Mouse (Mus musculus) myocyte (in vitro differentiated cells): ENCODE data around the gene Slc25a16. TPM values are rescaled to one million over a fixed set of nuclear protein-coding genes. Genes with fewer than 3 reads are reported as not detected.
A peak's percentile ranks its signal among the peaks of the same experiment; 100 is the strongest.

Experiments used
- H3K27me3 ChIP-seq: one replicate; pipeline ENCODE4 v1.6.1; 2011; ENCODE audit not compliant: control insufficient read depth, insufficient read depth, insufficient read length
- H3K36me3 ChIP-seq: one replicate; pipeline ENCODE4 v1.6.1; 2011; ENCODE audit not compliant: control insufficient read depth, insufficient read depth
- H3K4me2 ChIP-seq: one replicate; pipeline ENCODE4 v1.6.1; 2011; ENCODE audit warnings: low read depth, control low read depth
- H3K4me3 ChIP-seq: one replicate; pipeline ENCODE4 v1.5.1; 2011; ENCODE audit warnings: mild to moderate bottlenecking, control low read depth, moderate library complexity
- H3K79me2 ChIP-seq: one replicate; pipeline ENCODE4 v1.6.1; 2011; ENCODE audit not compliant: control insufficient read depth, insufficient read depth
- H3ac ChIP-seq: one replicate; pipeline ENCODE4 v1.6.1; 2011; ENCODE audit not compliant: control insufficient read depth, insufficient read length
- CEBPB ChIP-seq: IDR thresholded peaks from 2 replicates; pipeline ENCODE4 v1.6.1; 2011; ENCODE audit warnings: mild to moderate bottlenecking, moderate library complexity; ENCODE audit not compliant: poor library complexity, insufficient read depth, severe bottlenecking
- E2F4 ChIP-seq: IDR thresholded peaks from one replicate; pipeline ENCODE4 v1.6.1; 2011; ENCODE audit warnings: mild to moderate bottlenecking, control low read depth, moderate library complexity; ENCODE audit not compliant: insufficient read depth
- MAX ChIP-seq: IDR thresholded peaks from one replicate; pipeline ENCODE4 v1.6.1; 2011; ENCODE audit warnings: low read depth, mild to moderate bottlenecking, control low read depth
- MYOD1 ChIP-seq, 3 experiments: IDR thresholded peaks; one replicate each; pipeline ENCODE4 v1.6.1; 2011; ENCODE audit warnings: control low read depth in 2 of 3, low read depth in 2 of 3, mild to moderate bottlenecking in 2 of 3, moderate library complexity in 1 of 3; ENCODE audit not compliant: insufficient read length in 2 of 3, control insufficient read depth in 1 of 3
- MYOG ChIP-seq, 3 experiments: IDR thresholded peaks; one replicate each; pipeline ENCODE4 v1.6.1; 2011; ENCODE audit warnings: control low read depth in 2 of 3, low read depth in 2 of 3, mild to moderate bottlenecking in 2 of 3; ENCODE audit not compliant: insufficient read length in 2 of 3, control insufficient read depth in 1 of 3, insufficient read depth in 1 of 3
- POLR2A ChIP-seq: IDR thresholded peaks from one replicate; pipeline ENCODE4 v1.6.1; 2011; ENCODE audit warnings: low read depth, mild to moderate bottlenecking, control low read depth, moderate library complexity; ENCODE audit not compliant: insufficient read length
- POLR2AphosphoS2 ChIP-seq: IDR thresholded peaks from one replicate; pipeline ENCODE4 v1.6.1; 2011; ENCODE audit warnings: low read depth, control low read depth; ENCODE audit not compliant: insufficient read length
- REST ChIP-seq: IDR thresholded peaks from one replicate; pipeline ENCODE4 v1.6.1; 2011; ENCODE audit warnings: mild to moderate bottlenecking, control low read depth, moderate library complexity; ENCODE audit not compliant: insufficient read depth, insufficient read length
- SRF ChIP-seq: IDR thresholded peaks from one replicate; pipeline ENCODE4 v1.6.1; 2011; ENCODE audit warnings: low read depth; ENCODE audit not compliant: control insufficient read depth, insufficient read length
- TCF12 ChIP-seq: IDR thresholded peaks from one replicate; pipeline ENCODE4 v1.6.1; 2011; ENCODE audit warnings: mild to moderate bottlenecking, control low read depth; ENCODE audit not compliant: poor library complexity, insufficient read depth, severe bottlenecking
- TCF3 ChIP-seq: IDR thresholded peaks from one replicate; pipeline ENCODE4 v1.6.1; 2011; ENCODE audit warnings: low read depth, control low read depth; ENCODE audit not compliant: insufficient read length
- USF1 ChIP-seq: IDR thresholded peaks from one replicate; pipeline ENCODE4 v1.6.1; 2011; ENCODE audit warnings: low read depth, mild to moderate bottlenecking, control low read depth, moderate library complexity
- polyA plus RNA-seq: library from polyadenylated mRNA; unstranded; fragments of >200 nt; fragmentation: generic; extraction: Trizol; gene quantifications from one replicate; pipeline ENCODE4 v1.2.1, GENCODE M21; 2012; ENCODE audit warnings: missing spikeins

The Slc25a16 gene
- polyA plus RNA-seq, 1 experiment: 5.8 TPM

DNA sequence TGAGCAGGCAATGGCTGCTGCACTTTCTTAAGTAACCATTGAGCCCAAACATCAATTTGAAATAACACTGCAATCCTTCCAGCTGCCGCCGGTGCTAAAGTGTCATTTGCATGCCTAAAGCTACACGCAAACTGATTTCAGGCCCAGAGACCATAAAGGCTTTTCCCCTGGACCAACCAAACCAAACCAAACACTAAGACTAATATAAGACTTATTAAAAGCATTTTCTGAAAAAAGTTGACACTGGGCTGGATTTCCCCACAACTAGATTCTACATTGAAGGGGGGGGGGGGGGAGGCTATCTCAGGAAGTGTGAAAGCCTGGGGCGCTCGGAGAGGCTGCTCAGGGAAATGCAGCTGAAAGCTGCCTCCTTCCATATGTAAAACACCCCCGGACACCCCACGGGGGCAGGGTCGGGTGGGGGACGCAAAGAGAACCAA is 36.5 kb upstream of the Slc25a16 start:
- H3K79me2 ChIP-seq: no peaks in the 10 kb centered on the region

DNA sequence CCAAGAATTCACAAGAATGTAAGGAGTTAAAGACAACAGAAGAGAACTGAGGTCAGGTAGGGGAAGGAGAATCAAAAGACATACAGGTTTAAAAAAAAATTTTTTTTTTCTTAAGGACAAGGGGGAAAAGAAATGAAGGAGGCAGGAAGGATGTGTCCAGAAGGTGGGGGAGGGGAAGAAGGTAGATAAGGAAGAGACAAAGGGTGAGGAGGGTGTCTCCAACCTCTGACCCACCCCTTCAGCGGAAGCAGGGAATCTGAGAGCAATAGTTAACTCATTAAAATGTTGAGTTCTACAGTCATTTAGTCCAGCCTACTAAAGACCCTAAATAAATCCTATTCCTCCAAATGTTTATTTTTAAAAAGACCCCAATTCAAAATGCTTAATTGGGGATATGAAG is 35.9 kb upstream of the Slc25a16 start:
- no peak overlapping the region for H3K4me2 ChIP-seq
- no peaks in the 10 kb centered on the region for H3K36me3 ChIP-seq
- TF ChIP-seq USF1: no peak
- no peak for TF ChIP-seq TCF12
- no peak for TF ChIP-seq TCF3
- no peak for TF ChIP-seq SRF
- no peak for TF ChIP-seq CEBPB
- TF ChIP-seq MAX: no peak
- no peak for TF ChIP-seq E2F4
- TF ChIP-seq POLR2AphosphoS2: no peak
- no peak for TF ChIP-seq REST
- TF ChIP-seq MYOD1 (IDR thresholded peaks at IDR 0.05; ENCODE audit: control insufficient read depth in 1 of 3, insufficient read length in 2 of 3, low read depth in 2 of 3): no peak
- TF ChIP-seq MYOG (IDR thresholded peaks at IDR 0.05; ENCODE audit: control insufficient read depth in 1 of 3, insufficient read depth in 1 of 3, insufficient read length in 2 of 3, low read depth in 2 of 3): no peak
- no peak for TF ChIP-seq POLR2A
- H3ac ChIP-seq: no peak overlapping the region
- no peaks in the 10 kb centered on the region for H3K79me2 ChIP-seq
- no peaks in the 10 kb centered on the region for H3K27me3 ChIP-seq
- no peak overlapping the region for H3K4me3 ChIP-seq

More for the DNA sequence above, 36.5 kb upstream of the Slc25a16 start:
- no peaks in the 10 kb centered on the region for H3K36me3 ChIP-seq
- H3K4me3 ChIP-seq: no peak overlapping the region
- TF ChIP-seq POLR2A (no peak), MYOG (IDR thresholded peaks at IDR 0.05; ENCODE audit: control insufficient read depth in 1 of 3, insufficient read depth in 1 of 3, insufficient read length in 2 of 3, low read depth in 2 of 3) (no peak), E2F4 (no peak), TCF12 (no peak), SRF (no peak), MAX (no peak)
- H3ac ChIP-seq: no peak overlapping the region
- no peak overlapping the region for H3K4me2 ChIP-seq
- H3K27me3 ChIP-seq: no peaks in the 10 kb centered on the region

- Histone ChIP-seq H3K36me3 (no peaks in the 10 kb centered on the region), H3K79me2 (no peaks in the 10 kb centered on the region), H3K4me2 (peak overlapping the region; percentile 99), H3K27me3 (no peaks in the 10 kb centered on the region), H3ac (no peak overlapping the region), H3K4me3 (peak overlapping the region; percentile 33)
- TF ChIP-seq USF1 (no peak), CEBPB (no peak), MYOD1 (IDR thresholded peaks at IDR 0.05; ENCODE audit: control insufficient read depth in 1 of 3, insufficient read length in 2 of 3, low read depth in 2 of 3) (no peak), TCF3 (no peak), E2F4 (no peak), POLR2AphosphoS2 (no peak), POLR2A (no peak), TCF12 (no peak), MAX (no peak), REST (no peak), SRF (no peak), MYOG (IDR thresholded peaks at IDR 0.05; ENCODE audit: control insufficient read depth in 1 of 3, insufficient read depth in 1 of 3, insufficient read length in 2 of 3, low read depth in 2 of 3) (no peak)
Observed at GRCm38 (mm10) chr10:62885460-62885859, 35.0 kb upstream of the Slc25a16 start.

- Histone ChIP-seq H3K4me3 (peak overlapping the region; percentile 33), H3K36me3 (no peaks in the 10 kb centered on the region), H3K27me3 (no peaks in the 10 kb centered on the region), H3K4me2 (peak overlapping the region; percentile 99), H3ac (peak overlapping the region; percentile 2), H3K79me2 (no peaks in the 10 kb centered on the region)
- TF ChIP-seq MAX: no peak
- no peak for TF ChIP-seq USF1
- no peak for TF ChIP-seq CEBPB
- TF ChIP-seq SRF: no peak
- no peak for TF ChIP-seq TCF3
- no peak for TF ChIP-seq POLR2A
- TF ChIP-seq TCF12: no peak
- TF ChIP-seq MYOG (IDR thresholded peaks at IDR 0.05; ENCODE audit: control insufficient read depth in 1 of 3, insufficient read depth in 1 of 3, insufficient read length in 2 of 3, low read depth in 2 of 3): no peak
- TF ChIP-seq REST: no peak
- no peak for TF ChIP-seq POLR2AphosphoS2
- no peak for TF ChIP-seq MYOD1 (IDR thresholded peaks at IDR 0.05; ENCODE audit: control insufficient read depth in 1 of 3, insufficient read length in 2 of 3, low read depth in 2 of 3)
- TF ChIP-seq E2F4: no peak
Observed at GRCm38 (mm10) chr10:62885969-62886798, 34.2 kb upstream of the Slc25a16 start.
